Mouse (Mus musculus): ENCODE measurements around the gene D430041D05Rik. TPM values are rescaled to one million over a fixed set of nuclear protein-coding genes. Genes with fewer than 3 reads are reported as not detected.

Gene D430041D05Rik
- total and polyA plus RNA-seq, 2 experiments from 2014 or later: 7.6 to 45.8 TPM

GRCm38 (mm10) chr2:104446016-104446415 is 35.2 kb upstream of the D430041D05Rik start:
- H3K4me3 ChIP-seq (ENCODE audit: low read length): no peak overlapping the region
- DNase-seq (ENCODE audit: low spot score) (no peak), ATAC-seq (no peak)
- 0 out of 2 replicates have a peak, but pooled peaks cover 4% of the 10 kb centered on the region for H3K36me3 ChIP-seq (ENCODE audit: insufficient read depth, low read length)
- no peaks in the 10 kb centered on the region for H3K9me3 ChIP-seq (ENCODE audit: low read length)
- no peaks in the 10 kb centered on the region; the same call in 1 of the 2 replicates for H3K4me1 ChIP-seq (ENCODE audit: insufficient read depth, low read length)
- no peak overlapping the region for H3K4me2 ChIP-seq (ENCODE audit: low read depth, low read length)
- 69% methylated on average over 1 of the region's 1 CpGs for WGBS
- H3K27me3 ChIP-seq (ENCODE audit: insufficient read depth, low read length): no peaks in the 10 kb centered on the region
- no peak overlapping the region for H3K27ac ChIP-seq
- TF ChIP-seq CTCF (IDR thresholded peaks at IDR 0.05; ENCODE audit: low read depth): no peak
- no peak overlapping the region for H3K9ac ChIP-seq (replicated peaks; ENCODE audit: low read length)

- H3K9ac ChIP-seq (replicated peaks; ENCODE audit: low read length): no peak overlapping the region
- peak; percentile 88 for TF ChIP-seq CTCF (IDR thresholded peaks at IDR 0.05; ENCODE audit: low read depth)
- no peaks in the 10 kb centered on the region for H3K27me3 ChIP-seq (ENCODE audit: insufficient read depth, low read length)
- H3K36me3 ChIP-seq (ENCODE audit: insufficient read depth, low read length): 0 out of 2 replicates have a peak, but pooled peaks cover 4% of the 10 kb centered on the region
- peak; percentile 91 for ATAC-seq
- no peak overlapping the region for H3K4me2 ChIP-seq (ENCODE audit: low read depth, low read length)
- H3K27ac ChIP-seq: no peak overlapping the region
- peak; percentile 83 for DNase-seq (ENCODE audit: low spot score)
- no peaks in the 10 kb centered on the region; the same call in 1 of the 2 replicates for H3K4me1 ChIP-seq (ENCODE audit: insufficient read depth, low read length)
- no peak overlapping the region for H3K4me3 ChIP-seq (ENCODE audit: low read length)
- 32% methylated on average over 2 of the region's 2 CpGs for WGBS
- H3K9me3 ChIP-seq (ENCODE audit: low read length): no peaks in the 10 kb centered on the region
Measured at GRCm38 (mm10) chr2:104444776-104445175, 34.0 kb upstream of the D430041D05Rik start.

- Histone ChIP-seq H3K36me3 (ENCODE audit: insufficient read depth, low read length) (peaks cover 9% of the 10 kb centered on the region; the same call in 1 of the 2 replicates), H3K9me3 (ENCODE audit: low read length) (no peaks in the 10 kb centered on the region), H3K4me3 (ENCODE audit: low read length) (no peak overlapping the region), H3K27ac (no peak overlapping the region), H3K4me1 (ENCODE audit: insufficient read depth, low read length) (no peaks in the 10 kb centered on the region), H3K4me2 (ENCODE audit: low read depth, low read length) (no peak overlapping the region), H3K27me3 (ENCODE audit: insufficient read depth, low read length) (no peaks in the 10 kb centered on the region), H3K9ac (replicated peaks; ENCODE audit: low read length) (no peak overlapping the region)
- no peak for DNase-seq (ENCODE audit: low spot score)
- ATAC-seq: no peak
- 75% methylated on average over 4 of the region's 4 CpGs for WGBS
- no peak for TF ChIP-seq CTCF (IDR thresholded peaks at IDR 0.05; ENCODE audit: low read depth)
Measured at GRCm38 (mm10) chr2:104442341-104442740, 31.5 kb upstream of the D430041D05Rik start.

- Histone ChIP-seq H3K9me3 (ENCODE audit: low read length) (no peaks in the 10 kb centered on the region), H3K27me3 (ENCODE audit: insufficient read depth, low read length) (no peaks in the 10 kb centered on the region), H3K27ac (no peak overlapping the region), H3K4me3 (ENCODE audit: low read length) (no peak overlapping the region), H3K9ac (replicated peaks; ENCODE audit: low read length) (no peak overlapping the region), H3K4me1 (ENCODE audit: insufficient read depth, low read length) (no peaks in the 10 kb centered on the region), H3K36me3 (ENCODE audit: insufficient read depth, low read length) (peaks cover 40% of the 10 kb centered on the region), H3K4me2 (ENCODE audit: low read depth, low read length) (no peak overlapping the region)
- DNase-seq (ENCODE audit: low spot score) (no peak), ATAC-seq (no peak)
- TF ChIP-seq CTCF (IDR thresholded peaks at IDR 0.05; ENCODE audit: low read depth): no peak
- 92% methylated on average over 3 of the region's 3 CpGs for WGBS
Measured at GRCm38 (mm10) chr2:104436226-104436625, 25.4 kb upstream of the D430041D05Rik start.

GRCm38 (mm10) chr2:104431067-104431466 is 20.3 kb upstream of the D430041D05Rik start:
- Histone ChIP-seq H3K27ac (no peak overlapping the region), H3K36me3 (ENCODE audit: insufficient read depth, low read length) (peaks cover 34% of the 10 kb centered on the region), H3K4me2 (ENCODE audit: low read depth, low read length) (no peak overlapping the region), H3K9me3 (ENCODE audit: low read length) (no peaks in the 10 kb centered on the region), H3K27me3 (ENCODE audit: insufficient read depth, low read length) (no peaks in the 10 kb centered on the region), H3K9ac (replicated peaks; ENCODE audit: low read length) (no peak overlapping the region), H3K4me1 (ENCODE audit: insufficient read depth, low read length) (no peaks in the 10 kb centered on the region), H3K4me3 (ENCODE audit: low read length) (no peak overlapping the region)
- WGBS: 90% methylated on average over 6 of the region's 6 CpGs
- no peak for ATAC-seq
- no peak for DNase-seq (ENCODE audit: low spot score)
- no peak for TF ChIP-seq CTCF (IDR thresholded peaks at IDR 0.05; ENCODE audit: low read depth)

GRCm38 (mm10) chr2:104430566-104430965 is 19.8 kb upstream of the D430041D05Rik start:
- WGBS: 73% methylated on average over 5 of the region's 5 CpGs
- H3K9ac ChIP-seq (replicated peaks; ENCODE audit: low read length): no peak overlapping the region

GRCm38 (mm10) chr2:104426112-104426511 is 15.3 kb upstream of the D430041D05Rik start:
- no peaks in the 10 kb centered on the region for H3K9me3 ChIP-seq (ENCODE audit: low read length)
- no peak overlapping the region for H3K9ac ChIP-seq (replicated peaks; ENCODE audit: low read length)
- no peaks in the 10 kb centered on the region for H3K4me1 ChIP-seq (ENCODE audit: insufficient read depth, low read length)
- H3K4me2 ChIP-seq (ENCODE audit: low read depth, low read length): no peak overlapping the region
- no peak overlapping the region for H3K4me3 ChIP-seq (ENCODE audit: low read length)
- ATAC-seq (no peak), DNase-seq (ENCODE audit: low spot score) (no peak)
- no peak overlapping the region for H3K27ac ChIP-seq
- no peak for TF ChIP-seq CTCF (IDR thresholded peaks at IDR 0.05; ENCODE audit: low read depth)
- no peaks in the 10 kb centered on the region for H3K27me3 ChIP-seq (ENCODE audit: insufficient read depth, low read length)
- 64% methylated on average over 3 of the region's 3 CpGs for WGBS
- peaks cover 10% of the 10 kb centered on the region; the same call in 1 of the 2 replicates for H3K36me3 ChIP-seq (ENCODE audit: insufficient read depth, low read length)

More at GRCm38 (mm10) chr2:104430566-104430965, 19.8 kb upstream of the D430041D05Rik start:
- Histone ChIP-seq H3K9me3 (ENCODE audit: low read length) (no peaks in the 10 kb centered on the region), H3K36me3 (ENCODE audit: insufficient read depth, low read length) (peaks cover 31% of the 10 kb centered on the region), H3K4me3 (ENCODE audit: low read length) (no peak overlapping the region), H3K4me1 (ENCODE audit: insufficient read depth, low read length) (no peaks in the 10 kb centered on the region), H3K27ac (no peak overlapping the region), H3K4me2 (ENCODE audit: low read depth, low read length) (no peak overlapping the region), H3K27me3 (ENCODE audit: insufficient read depth, low read length) (no peaks in the 10 kb centered on the region)
- ATAC-seq: no peak
- DNase-seq (ENCODE audit: low spot score): no peak
- no peak for TF ChIP-seq CTCF (IDR thresholded peaks at IDR 0.05; ENCODE audit: low read depth)

All from hindbrain, postnatal 0 days (tissue).